Mouse (Mus musculus) cortical plate, adult 2 months (tissue): Measurements from ENCODE around the gene Fam227a.

ENCODE experiments used
- CTCF ChIP-seq: fragments of 200-500 bp; IDR thresholded peaks from 2 replicates; pipeline ENCODE4 v1.5.1; 2011; ENCODE audit warnings: mild to moderate bottlenecking, control low read depth, low read length; ENCODE audit not compliant: insufficient read depth; ENCODE audit errors: extremely low read depth
- POLR2A ChIP-seq: fragments of 200-500 bp; IDR thresholded peaks from 2 replicates; pipeline ENCODE4 v1.6.1; 2011; ENCODE audit warnings: mild to moderate bottlenecking, low read length, control low read depth; ENCODE audit not compliant: insufficient read depth; ENCODE audit errors: extremely low read depth

DNA sequence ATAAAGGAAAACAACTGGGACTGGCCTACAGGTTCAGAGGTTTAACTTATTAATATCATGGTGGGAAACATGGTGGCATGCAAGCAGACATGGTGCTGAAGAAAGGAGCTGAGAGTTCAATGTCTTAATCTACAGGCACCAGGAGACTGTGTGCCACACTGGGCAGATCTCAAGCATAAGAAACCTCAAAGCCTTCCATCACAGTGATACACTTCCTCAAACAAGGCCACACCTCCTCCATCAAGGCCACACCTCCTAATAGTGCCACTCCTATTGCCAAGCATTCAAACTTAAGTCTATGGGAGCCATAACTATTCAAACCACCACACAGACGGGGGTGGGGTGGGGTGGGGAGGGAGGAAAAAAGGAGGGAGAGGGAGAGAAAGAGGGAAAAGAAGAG, 77.2 kb downstream of the Fam227a start:
- no peak for TF ChIP-seq CTCF
- TF ChIP-seq POLR2A: no peak
